Mouse (Mus musculus) layer of hippocampus, adult 2 months (tissue): ENCODE data around the gene Nes. TPM values are rescaled to one million over a fixed set of nuclear protein-coding genes. Genes with fewer than 3 reads are reported as not detected.

Source experiments
- DNase-seq, 2 experiments: peaks; one replicate each; pipeline ENCODE4 v3.0.0; 2022; ENCODE audit warnings: low spot score in 2 of 2
- H3K27ac ChIP-seq: fragments of 200-600 bp; 2 replicates; pipeline ENCODE4 v1.8.1; 2022
- H3K4me3 ChIP-seq: fragments of 200-600 bp; 2 replicates; pipeline ENCODE4 v1.8.1; 2022; ENCODE audit warnings: mild to moderate bottlenecking
- CTCF ChIP-seq: fragments of 200-600 bp; conservative IDR thresholded peaks from 2 replicates; pipeline ENCODE4 v1.8.1; 2022; ENCODE audit warnings: antibody characterized with exemption, mild to moderate bottlenecking, moderate library complexity
- total RNA-seq, 2 experiments: library from RNA; stranded (reverse); gene quantifications; 2 replicates each; pipeline ENCODE4 v1.2.3; 2021

The Nes gene
- total RNA-seq, 2 experiments from 2014 or later = 4.0 to 4.8 TPM

- DNase-seq = no peak
- peak; percentile 51 for TF ChIP-seq CTCF
- H3K27ac ChIP-seq = peak overlapping the region; percentile 60; the same call in 1 of the 2 replicates
- H3K4me3 ChIP-seq = peak overlapping the region; percentile 60
Measured at GRCm38 (mm10) chr3:88023192-88024074, 52.6 kb downstream of the Nes start.

DNA sequence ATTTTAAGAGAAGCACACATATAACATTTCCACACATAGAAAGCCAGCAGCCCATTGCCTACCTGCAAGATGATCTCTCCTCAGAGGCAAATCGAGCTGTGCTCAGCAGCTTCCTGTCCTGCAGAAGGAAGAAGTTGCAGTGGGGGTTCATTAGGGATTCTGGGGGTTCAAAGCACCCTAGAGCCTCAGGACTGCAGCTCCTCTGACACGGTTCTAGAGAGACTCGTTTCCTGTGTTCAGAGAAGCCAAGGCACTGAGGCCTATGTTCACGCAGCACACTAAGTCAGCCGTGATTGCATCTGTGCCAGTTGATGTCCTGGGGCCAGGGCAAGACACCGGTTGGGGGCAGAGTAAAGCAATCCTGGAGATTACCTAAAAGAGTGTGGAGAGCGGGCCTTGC is 55.9 kb downstream of the Nes start:
- H3K4me3 ChIP-seq = peak overlapping the region; percentile 4; the same call in 1 of the 2 replicates
- no peak for TF ChIP-seq CTCF
- H3K27ac ChIP-seq = peak overlapping the region; percentile 59; the same call in 1 of the 2 replicates
- DNase-seq = no peak

GRCm38 (mm10) chr3:88027434-88028186 is 56.7 kb downstream of the Nes start, which contains the start of gene Hapln2:
Hapln2 (minus strand) TSS chr3:88027583.
- peak; percentile 72 for TF ChIP-seq CTCF
- H3K27ac ChIP-seq = peak within 1 kb of the TSS; percentile 59; the same call in 1 of the 2 replicates
- no peak for DNase-seq
- H3K4me3 ChIP-seq = peak within 1 kb of the TSS; percentile 4; the same call in 1 of the 2 replicates

Other genes starting within 250 kb of the Nes start
- 1 to 10 TPM in 1 of 2 experiments, under 1 TPM in 1; 0.91 to 1.9 TPM for gene Lrrc71, start 222.5 kb upstream of the Nes start, total RNA-seq
- gene Ntrk1, start 175.9 kb upstream of the Nes start, total RNA-seq = under 1 TPM; 0.13 to 0.27 TPM
- gene Insrr, start 174.1 kb upstream of the Nes start, total RNA-seq = under 1 TPM; 0.18 to 0.39 TPM
- gene Pear1, start 146.8 kb upstream of the Nes start, total RNA-seq = 10 to 100 TPM in 1 of 2 experiments, 1 to 10 TPM in 1; 9.2 to 13.1 TPM
- not detected for gene Sh2d2a, start 124.3 kb upstream of the Nes start, total RNA-seq
- gene Prcc, start 85.5 kb upstream of the Nes start, total RNA-seq = 10 to 100 TPM; 58.0 to 60.0 TPM
- 100 to 1,000 TPM; 140 to 146 TPM for gene Hdgf, start 64.8 kb upstream of the Nes start, total RNA-seq
- 10 to 100 TPM; 54.3 to 55.1 TPM for gene Mrpl24, start 51.6 kb upstream of the Nes start, total RNA-seq
- 10 to 100 TPM; 14.2 to 15.8 TPM for gene Isg20l2, start 40.8 kb upstream of the Nes start, total RNA-seq
- gene Rrnad1, start 40.4 kb upstream of the Nes start, total RNA-seq = 10 to 100 TPM; 24.7 to 27.4 TPM
- 1 to 10 TPM; 1.6 to 3.7 TPM for gene Crabp2, start 22.4 kb upstream of the Nes start, total RNA-seq
- 100 to 1,000 TPM; 309 to 328 TPM for gene Bcan, start 29.2 kb downstream of the Nes start, total RNA-seq
- gene Hapln2, start 56.5 kb downstream of the Nes start, total RNA-seq = 10 to 100 TPM; 16.2 to 16.5 TPM
- gene Gpatch4, start 72.0 kb downstream of the Nes start, total RNA-seq = 10 to 100 TPM; 15.0 to 16.5 TPM
- 10 to 100 TPM; 79.2 to 81.8 TPM for gene Naxe, start 87.4 kb downstream of the Nes start, total RNA-seq
- not detected for gene Ttc24, start 107.2 kb downstream of the Nes start, total RNA-seq
- gene Iqgap3, start 110.9 kb downstream of the Nes start, total RNA-seq = under 1 TPM; 0.25 to 0.59 TPM
- gene Mef2d, start 171.3 kb downstream of the Nes start, total RNA-seq = 100 to 1,000 TPM; 206 to 210 TPM